Mouse (Mus musculus) G1E (cell line): ENCODE measurements around the gene Grsf1.

Experiments used
- CTCF ChIP-seq: IDR thresholded peaks from 2 replicates; pipeline ENCODE4 v1.5.1; 2012; ENCODE audit warnings: low read depth, low read length, inconsistent platforms, mixed read lengths
- GATA2 ChIP-seq: IDR thresholded peaks from 2 replicates; pipeline ENCODE4 v1.6.1; 2012; ENCODE audit warnings: low read depth, low read length, inconsistent platforms, borderline replicate concordance

GRCm38 (mm10) chr5:88703551-88703950 is 27.6 kb upstream of the Grsf1 start:
- TF ChIP-seq GATA2 (no peak), CTCF (no peak)
